Mouse (Mus musculus) CH12.LX (cell line): ENCODE measurements around the gene Tmc4. TPM values are rescaled to one million over a fixed set of nuclear protein-coding genes. Genes with fewer than 3 reads are reported as not detected.

Experiments used
- DNase-seq: peaks from one replicate; pipeline ENCODE4 v3.0.0-alpha.2; 2013; ENCODE audit errors: extremely low read depth
- H3K27ac ChIP-seq: 2 replicates; pipeline ENCODE4 v1.5.1; 2012; ENCODE audit warnings: low read depth, mild to moderate bottlenecking, control low read depth, moderate library complexity; ENCODE audit not compliant: insufficient read depth
- H3K27me3 ChIP-seq: replicated peaks from 2 replicates; pipeline ENCODE3; 2012; ENCODE audit warnings: inconsistent platforms
- H3K36me3 ChIP-seq, 2 experiments: replicated peaks in 1 of 2; 2 replicates each; pipeline versions ENCODE3 to v1.6.1; 2012; ENCODE audit warnings: inconsistent platforms in 1 of 2, low read length in 1 of 2, mild to moderate bottlenecking in 1 of 2, mixed read lengths in 1 of 2, moderate library complexity in 1 of 2; ENCODE audit not compliant: control insufficient read depth in 1 of 2, insufficient read depth in 1 of 2
- H3K4me1 ChIP-seq, 2 experiments: 2 replicates each; pipeline ENCODE4 v1.6.1; 2012; ENCODE audit warnings: inconsistent platforms in 1 of 2, moderate library complexity in 1 of 2; ENCODE audit not compliant: insufficient read depth in 2 of 2, control insufficient read depth in 1 of 2
- H3K4me2 ChIP-seq: 2 replicates; pipeline ENCODE4 v1.6.1; 2012; ENCODE audit warnings: low read depth, mild to moderate bottlenecking, control low read depth; ENCODE audit not compliant: poor library complexity, insufficient read depth, severe bottlenecking
- H3K4me3 ChIP-seq, 3 experiments: fragments of 150-350 bp in 1 of 3; sonication (generic) in 1 of 3; replicated peaks in 1 of 3; 2 replicates each; pipeline versions ENCODE3 to v1.5.1; 2011 to 2012; ENCODE audit warnings: low read depth in 2 of 3, low read length in 2 of 3, mild to moderate bottlenecking in 2 of 3, moderate library complexity in 2 of 3, control low read depth in 1 of 3, improper control_type of control experiment in 1 of 3, inconsistent platforms in 1 of 3, mixed read lengths in 1 of 3; ENCODE audit not compliant: poor library complexity in 1 of 3
- H3K79me2 ChIP-seq: replicated peaks from 2 replicates; pipeline ENCODE4 v1.6.1; 2012; ENCODE audit warnings: mild to moderate bottlenecking, moderate library complexity; ENCODE audit not compliant: control insufficient read depth, poor library complexity, insufficient read depth, severe bottlenecking; ENCODE audit errors: extremely low read depth
- H3K9ac ChIP-seq: 2 replicates; pipeline ENCODE4 v1.6.1; 2012; ENCODE audit warnings: low read depth, mild to moderate bottlenecking, control low read depth, moderate library complexity; ENCODE audit not compliant: insufficient read depth
- H3K9me3 ChIP-seq: replicated peaks from 2 replicates; pipeline ENCODE3; 2012; ENCODE audit warnings: low read length, inconsistent platforms, mixed read lengths
- BHLHE40 ChIP-seq: IDR thresholded peaks from 2 replicates; pipeline ENCODE4 v1.6.1; 2011; ENCODE audit warnings: mild to moderate bottlenecking, low read depth, low read length, improper control_type of control experiment
- CHD1 ChIP-seq: IDR thresholded peaks from 2 replicates; pipeline ENCODE4 v1.6.1; 2012; ENCODE audit warnings: low read depth, low read length, improper control_type of control experiment, inconsistent platforms
- CHD2 ChIP-seq: IDR thresholded peaks from 2 replicates; pipeline ENCODE4 v1.6.1; 2011; ENCODE audit warnings: low read length, improper control_type of control experiment
- CTCF ChIP-seq, 2 experiments: IDR thresholded peaks in 1 of 2; conservative IDR thresholded peaks in 1 of 2; 2 replicates each; pipeline ENCODE4 v1.5.1; 2011 to 2012; ENCODE audit warnings: low read depth in 2 of 2, low read length in 2 of 2, improper control_type of control experiment in 1 of 2, inconsistent platforms in 1 of 2, mild to moderate bottlenecking in 1 of 2, moderate library complexity in 1 of 2
- EP300 ChIP-seq: IDR thresholded peaks from 2 replicates; pipeline ENCODE4 v1.6.1; 2011; ENCODE audit warnings: low read length, improper control_type of control experiment
- GABPA ChIP-seq: IDR thresholded peaks from 2 replicates; pipeline ENCODE4 v1.6.1; 2012; ENCODE audit warnings: low read depth, low read length, improper control_type of control experiment, inconsistent platforms; ENCODE audit not compliant: insufficient replicate concordance
- HCFC1 ChIP-seq: IDR thresholded peaks from 2 replicates; pipeline ENCODE4 v1.6.1; 2012; ENCODE audit warnings: low read depth, mild to moderate bottlenecking, inconsistent platforms, low read length, improper control_type of control experiment
- IRF4 ChIP-seq: IDR thresholded peaks from 2 replicates; pipeline ENCODE4 v1.6.1; 2014; ENCODE audit warnings: low read depth, mild to moderate bottlenecking, inconsistent platforms, low read length, improper control_type of control experiment
- KAT2A ChIP-seq: IDR thresholded peaks from 2 replicates; pipeline ENCODE4 v1.6.1; 2012; ENCODE audit warnings: low read length, improper control_type of control experiment, inconsistent platforms; ENCODE audit not compliant: insufficient replicate concordance
- MAX ChIP-seq: IDR thresholded peaks from 2 replicates; pipeline ENCODE4 v1.6.1; 2011; ENCODE audit warnings: low read length, improper control_type of control experiment
- MEF2A ChIP-seq: IDR thresholded peaks from 2 replicates; pipeline ENCODE4 v1.6.1; 2014; ENCODE audit warnings: low read depth, mild to moderate bottlenecking, inconsistent platforms, low read length, improper control_type of control experiment, borderline replicate concordance
- MXI1 ChIP-seq: IDR thresholded peaks from 2 replicates; pipeline ENCODE4 v1.6.1; 2011; ENCODE audit warnings: mild to moderate bottlenecking, low read depth, low read length, improper control_type of control experiment
- NELFE ChIP-seq: IDR thresholded peaks from 2 replicates; pipeline ENCODE4 v1.6.1; 2011; ENCODE audit warnings: low read depth, low read length, improper control_type of control experiment
- POLR2AphosphoS2 ChIP-seq: IDR thresholded peaks from 2 replicates; pipeline ENCODE4 v1.6.1; 2011; ENCODE audit warnings: low read depth, low read length, improper control_type of control experiment
- SIN3A ChIP-seq: IDR thresholded peaks from 2 replicates; pipeline ENCODE4 v1.6.1; 2012; ENCODE audit warnings: low read length, improper control_type of control experiment, inconsistent platforms
- UBTF ChIP-seq: IDR thresholded peaks from 2 replicates; pipeline ENCODE4 v1.6.1; 2012; ENCODE audit warnings: low read depth, mild to moderate bottlenecking, inconsistent platforms, low read length, improper control_type of control experiment, moderate library complexity
- USF1 ChIP-seq: IDR thresholded peaks from 2 replicates; pipeline ENCODE4 v1.6.1; 2014; ENCODE audit warnings: low read depth, mild to moderate bottlenecking, inconsistent platforms, low read length, improper control_type of control experiment
- ZMIZ1 ChIP-seq: IDR thresholded peaks from 2 replicates; pipeline ENCODE4 v1.6.1; 2012; ENCODE audit warnings: low read depth, mild to moderate bottlenecking, inconsistent platforms, low read length, improper control_type of control experiment
- ZNF384 ChIP-seq: IDR thresholded peaks from 2 replicates; pipeline ENCODE4 v1.6.1; 2012; ENCODE audit warnings: low read depth, low read length, improper control_type of control experiment, inconsistent platforms
- dilution Hi-C: fragments of 300-500 bp; cut with MboI; formaldehyde crosslinking; loops from 2 replicates; pipeline ENCODE4 v1.14.3; 2020; ENCODE audit warnings: low sequenced_read_pairs; ENCODE audit not compliant: extremely low pct_unique_long_range_greater_than_20kb, extremely low pct_ligation_motif_present
- in situ Hi-C: fragments of 300-500 bp; cut with MboI; formaldehyde crosslinking; loops from 3 replicates; pipeline ENCODE4 v1.14.3; 2019; ENCODE audit warnings: low sequenced_read_pairs, low pct_ligation_motif_present, low pct_unique_long_range_greater_than_20kb, mixed read lengths
- polyA plus RNA-seq: library from polyadenylated mRNA; unstranded; fragments of >175 nt; gene quantifications from 2 replicates; pipeline ENCODE4 v1.2.1, GENCODE M21; 2012; ENCODE audit warnings: low read depth; ENCODE audit not compliant: insufficient read length
- total RNA-seq, 2 experiments: library from RNA; depleted of rRNA; stranded (reverse); fragments of 300-350 nt in 1 of 2; fragments of >200 nt in 1 of 2; gene quantifications; 2 replicates each; pipeline ENCODE4 v1.2.3; 2012 to 2014

Gene Tmc4
- total and polyA plus RNA-seq, 3 experiments, result 0.56 to 4.6 (median 1.8) TPM

- TF ChIP-seq MAX (peak; percentile 3; the same call in 1 of the 2 replicates), CHD1 (peak; percentile 30; the same call in 1 of the 2 replicates), SIN3A (peak; percentile 53; the same call in 1 of the 2 replicates), MXI1 (peak; percentile 78), USF1 (no peak)
These were observed 15.1 kb upstream of the Tmc4 start, which contains the start of gene Tsen34 (continued) for GRCm38 (mm10) chr7:3692382-3692986.

DNA sequence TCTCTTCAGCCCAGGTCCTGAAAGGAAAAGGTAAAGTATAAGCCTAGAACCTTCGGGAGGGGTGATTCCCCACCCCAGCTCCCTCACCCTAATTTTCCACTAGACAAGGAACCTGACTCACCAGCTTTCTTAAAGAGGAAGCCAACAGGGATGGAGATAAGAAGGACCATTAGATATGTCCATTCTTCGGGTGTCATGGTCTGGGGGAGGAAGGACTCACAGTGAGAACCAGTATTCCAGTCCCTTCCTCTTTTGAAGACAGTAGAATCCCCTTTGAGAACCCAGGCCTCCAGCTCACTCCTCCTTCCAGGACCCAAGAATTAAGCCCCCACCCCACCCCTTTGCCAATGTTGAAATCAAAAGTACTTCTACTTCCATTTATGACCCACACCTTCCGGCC is 14.6 kb upstream of the Tmc4 start:
- peak; percentile 21 for DNase-seq
- peak overlapping the region; percentile 85 for H3K4me2 ChIP-seq
- H3K4me1 ChIP-seq, result peaks cover 0 to 23% of the 10 kb centered on the region in 2 experiments; a peak in 3 of 4 replicates
- H3K4me3 ChIP-seq, result peak overlapping the region; percentile 63 to 100 (median 77)
- H3K36me3 ChIP-seq, result peaks cover 8 to 44% of the 10 kb centered on the region in 2 experiments
- peak overlapping the region; percentile 93 for H3K9ac ChIP-seq
- in situ Hi-C loops, result no loop called here
- H3K27ac ChIP-seq, result no peak overlapping the region
- TF ChIP-seq SIN3A (no peak), CHD2 (no peak)
- H3K9me3 ChIP-seq, result no peaks in the 10 kb centered on the region
- no peaks in the 10 kb centered on the region for H3K27me3 ChIP-seq
- peaks cover 13% of the 10 kb centered on the region for H3K79me2 ChIP-seq
- dilution Hi-C loops, result no loop called here

GRCm38 (mm10) chr7:3685400-3686187 is 8.2 kb upstream of the Tmc4 start:
- H3K27ac ChIP-seq, result no peak overlapping the region
- H3K4me3 ChIP-seq, result no peak overlapping the region
- in situ Hi-C loops, result no loop called here
- no peak for DNase-seq
- no peaks in the 10 kb centered on the region for H3K4me1 ChIP-seq
- H3K36me3 ChIP-seq, result peaks cover 27 to 77% of the 10 kb centered on the region in 2 experiments
- TF ChIP-seq ZNF384 (no peak), IRF4 (no peak), HCFC1 (no peak), NELFE (no peak), ZMIZ1 (no peak), EP300 (no peak), MEF2A (no peak), CTCF (conservative IDR thresholded peaks at IDR 0.05 in 1 of 2, IDR thresholded peaks at IDR 0.05 in 1 of 2; ENCODE audit: low read depth in 2 of 2, low read length in 2 of 2) (no peak), SIN3A (no peak), POLR2AphosphoS2 (no peak), KAT2A (no peak), GABPA (no peak), UBTF (no peak), CHD1 (no peak), MXI1 (no peak), BHLHE40 (no peak)
- H3K79me2 ChIP-seq, result no peaks in the 10 kb centered on the region
- no peak overlapping the region for H3K9ac ChIP-seq
- no peak overlapping the region for H3K4me2 ChIP-seq
- H3K9me3 ChIP-seq, result no peaks in the 10 kb centered on the region
- dilution Hi-C loops, result no loop called here
- no peaks in the 10 kb centered on the region for H3K27me3 ChIP-seq
